Mouse (Mus musculus) kidney, adult 2 months (tissue): ENCODE data around the gene Mchr1.

Experiments
- CTCF ChIP-seq: fragments of 200-500 bp; conservative IDR thresholded peaks from 2 replicates; pipeline ENCODE4 v1.5.1; 2011; ENCODE audit warnings: low read depth, mild to moderate bottlenecking, control low read depth, low read length, moderate library complexity, mixed read lengths; ENCODE audit not compliant: insufficient read depth, insufficient read length
- POLR2A ChIP-seq: fragments of 200-500 bp; IDR thresholded peaks from one replicate; pipeline ENCODE4 v1.6.1; 2011; ENCODE audit warnings: low read depth, low read length, control low read depth

- no peak for TF ChIP-seq CTCF
- TF ChIP-seq POLR2A = no peak
Measured at GRCm38 (mm10) chr15:81226796-81227195, 8.5 kb upstream of the Mchr1 start.
